Mouse (Mus musculus) forebrain, embryonic 16.5 days (tissue): ENCODE data around the gene Tlx2. TPM values are rescaled to one million over a fixed set of nuclear protein-coding genes. Genes with fewer than 3 reads are reported as not detected.

Source experiments
- ATAC-seq: fragments of 200-750 bp; cut with Nextera tagmentation; 2 replicates; pipeline ENCODE4 v1.8.0; 2017; ENCODE audit warnings: mild to moderate bottlenecking, moderate library complexity
- H3K27ac ChIP-seq: fragments of 300-500 bp; sonication (generic); 2 replicates; pipeline ENCODE4 v1.5.1; 2014; ENCODE audit warnings: low read length, control low read depth
- H3K27me3 ChIP-seq: fragments of 300-500 bp; sonication (generic); replicated peaks from 2 replicates; pipeline ENCODE4 v1.6.1; 2014; ENCODE audit warnings: low read length; ENCODE audit not compliant: control insufficient read depth, insufficient read depth
- H3K36me3 ChIP-seq: fragments of 300-500 bp; sonication (generic); 2 replicates; pipeline ENCODE4 v1.6.1; 2014; ENCODE audit not compliant: control insufficient read depth, insufficient read depth
- H3K4me1 ChIP-seq: fragments of 300-500 bp; sonication (generic); replicated peaks from 2 replicates; pipeline ENCODE4 v1.6.1; 2014; ENCODE audit warnings: low read length; ENCODE audit not compliant: control insufficient read depth, insufficient read depth
- H3K4me2 ChIP-seq: fragments of 300-500 bp; sonication (generic); 2 replicates; pipeline ENCODE4 v1.6.1; 2014; ENCODE audit warnings: mild to moderate bottlenecking, low read length, control low read depth
- H3K4me3 ChIP-seq: fragments of 300-500 bp; sonication (generic); replicated peaks from 2 replicates; pipeline ENCODE4 v1.5.1; 2014; ENCODE audit warnings: mild to moderate bottlenecking, low read length, control low read depth
- H3K9ac ChIP-seq: fragments of 300-500 bp; sonication (generic); replicated peaks from 2 replicates; pipeline ENCODE4 v1.6.1; 2014; ENCODE audit warnings: low read depth, low read length, control low read depth
- H3K9me3 ChIP-seq: fragments of 300-500 bp; sonication (generic); 2 replicates; pipeline ENCODE4 v1.6.1; 2016; ENCODE audit warnings: low read length; ENCODE audit not compliant: control insufficient read depth
- WGBS: fragments of 180-500 bp; shearing (Covaris S2); extraction: QIAGEN DNeasy Blood & Tissue Kit; methylation state at CpG from one replicate; pipeline ENCODE4 v1.1.7; 2014; 5-methylcytosine and 5-hydroxymethylcytosine counted together
- polyA plus RNA-seq: library from polyadenylated mRNA; unstranded; fragments of >200 nt; fragmentation: Nextera tagmentation; extraction: Ambion mirVana; gene quantifications from 2 replicates; pipeline ENCODE4 v1.2.1, GENCODE M21; 2015

Tlx2 gene
- polyA plus RNA-seq, 1 experiment from 2014 or later, result not detected

DNA sequence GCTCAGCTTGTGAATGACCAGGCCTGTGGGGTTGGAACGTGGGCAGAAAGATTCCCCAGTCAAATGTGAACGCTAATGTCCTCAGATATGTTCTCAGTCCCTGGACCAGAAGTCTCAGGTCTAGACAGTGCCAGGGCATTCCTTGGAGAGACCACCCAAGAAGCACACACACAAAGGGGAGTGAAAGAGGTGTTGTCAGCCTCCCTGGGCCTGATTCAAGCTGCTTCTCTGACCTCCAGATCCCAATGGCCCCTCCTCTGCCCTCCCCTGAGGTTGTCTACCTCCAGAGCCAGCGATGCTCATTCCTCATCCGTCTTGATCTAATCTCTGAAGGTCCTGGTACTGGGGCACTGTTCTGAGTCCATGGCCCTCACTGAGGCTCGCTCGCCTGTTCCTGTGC is 26.5 kb downstream of the Tlx2 start:
- H3K4me1 ChIP-seq, result peaks cover 3% of the 10 kb centered on the region
- no peak overlapping the region for H3K4me3 ChIP-seq
- H3K9me3 ChIP-seq, result no peaks in the 10 kb centered on the region
- 65% methylated on average over 6 of the region's 6 CpGs for WGBS
- H3K36me3 ChIP-seq, result no peaks in the 10 kb centered on the region
- H3K9ac ChIP-seq, result no peak overlapping the region
- H3K27ac ChIP-seq, result no peak overlapping the region
- ATAC-seq, result no peak
- no peaks in the 10 kb centered on the region for H3K27me3 ChIP-seq
- no peak overlapping the region for H3K4me2 ChIP-seq

DNA sequence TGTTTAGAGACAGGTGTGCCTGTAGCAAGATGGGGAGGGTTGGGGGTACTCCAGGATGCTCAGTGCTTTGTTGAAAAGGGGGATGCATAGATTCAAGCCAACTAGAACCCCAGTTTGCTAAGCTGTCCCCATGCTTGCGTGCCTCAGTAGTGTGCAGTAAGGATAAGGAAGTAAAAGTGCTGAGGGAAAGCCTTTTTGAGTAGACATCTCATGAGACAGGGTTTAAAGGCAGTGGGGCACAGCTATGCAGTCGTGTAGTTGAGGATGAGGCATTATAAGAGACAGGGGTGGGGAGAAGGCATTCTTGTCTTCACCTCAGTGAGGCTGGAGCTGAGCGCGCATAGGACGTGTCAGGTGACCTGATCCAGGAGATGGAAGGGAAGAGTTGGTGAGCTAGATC is 29.5 kb downstream of the Tlx2 start:
- no peak overlapping the region for H3K9ac ChIP-seq
- no peaks in the 10 kb centered on the region for H3K27me3 ChIP-seq
- no peak overlapping the region for H3K27ac ChIP-seq
- no peak overlapping the region for H3K4me3 ChIP-seq
- no peaks in the 10 kb centered on the region for H3K9me3 ChIP-seq
- no peak for ATAC-seq
- 70% methylated on average over 5 of the region's 5 CpGs for WGBS
- H3K4me2 ChIP-seq, result no peak overlapping the region
- no peaks in the 10 kb centered on the region for H3K36me3 ChIP-seq
- H3K4me1 ChIP-seq, result peaks cover 8% of the 10 kb centered on the region

DNA sequence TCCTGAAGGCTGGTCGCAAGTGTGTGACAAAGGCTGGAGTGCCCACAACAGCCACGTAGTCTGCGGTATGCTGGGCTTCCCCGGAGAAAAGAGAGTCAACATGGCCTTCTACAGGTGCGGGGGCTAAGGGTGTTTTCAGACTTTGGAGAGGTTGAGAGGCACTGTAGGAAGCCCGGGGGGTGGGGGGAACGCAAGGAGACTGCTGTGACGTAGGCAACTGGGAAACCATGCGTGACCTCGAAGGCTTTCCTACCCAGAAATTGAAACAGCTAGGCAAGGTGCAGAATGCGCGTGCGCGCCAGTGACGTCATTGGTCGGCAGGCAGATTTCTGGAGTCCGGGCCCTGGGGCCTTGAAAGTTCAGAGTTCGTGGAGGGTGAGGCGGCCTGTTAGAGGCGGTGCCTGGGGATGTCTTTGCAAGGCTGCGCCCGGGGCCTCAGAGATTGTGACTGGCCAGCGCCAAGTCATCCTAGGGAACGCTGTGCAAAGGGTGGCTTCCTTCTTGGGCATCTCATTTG is 31.5 kb downstream of the Tlx2 start:
- Histone ChIP-seq H3K36me3 (no peaks in the 10 kb centered on the region), H3K4me1 (peaks cover 16% of the 10 kb centered on the region), H3K9ac (peak overlapping the region; percentile 43), H3K9me3 (no peaks in the 10 kb centered on the region), H3K27me3 (peaks cover under 1% of the 10 kb centered on the region; the same call in 1 of the 2 replicates), H3K27ac (no peak overlapping the region), H3K4me3 (peak overlapping the region; percentile 40), H3K4me2 (peak overlapping the region; percentile 75)
- ATAC-seq, result peak; percentile 53
- WGBS, result 7% methylated on average over 24 of the region's 24 CpGs

DNA sequence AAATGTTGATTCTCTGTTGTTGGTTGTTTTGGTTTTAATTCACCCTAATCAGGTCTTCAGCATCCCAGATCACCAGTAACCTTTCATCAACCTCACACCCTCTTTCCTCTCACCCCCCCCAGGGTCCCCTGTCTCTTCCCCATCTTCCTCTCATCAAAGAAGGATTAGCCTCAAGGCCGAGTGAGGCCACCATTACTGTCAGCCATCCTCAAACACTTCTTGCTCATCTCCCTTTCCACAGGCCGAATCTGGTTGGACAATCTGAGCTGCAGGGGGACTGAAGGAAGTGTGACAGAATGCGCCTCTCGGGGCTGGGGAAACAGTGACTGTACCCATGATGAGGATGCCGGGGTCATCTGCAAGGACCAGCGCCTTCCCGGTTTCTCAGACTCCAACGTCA is 32.9 kb downstream of the Tlx2 start:
- H3K9me3 ChIP-seq, result no peaks in the 10 kb centered on the region
- H3K27me3 ChIP-seq, result peaks cover 9% of the 10 kb centered on the region
- no peak overlapping the region for H3K9ac ChIP-seq
- no peak overlapping the region for H3K27ac ChIP-seq
- H3K36me3 ChIP-seq, result no peaks in the 10 kb centered on the region
- 76% methylated on average over 8 of the region's 8 CpGs for WGBS
- ATAC-seq, result no peak
- H3K4me2 ChIP-seq, result no peak overlapping the region
- no peak overlapping the region for H3K4me3 ChIP-seq
- H3K4me1 ChIP-seq, result peaks cover 28% of the 10 kb centered on the region

DNA sequence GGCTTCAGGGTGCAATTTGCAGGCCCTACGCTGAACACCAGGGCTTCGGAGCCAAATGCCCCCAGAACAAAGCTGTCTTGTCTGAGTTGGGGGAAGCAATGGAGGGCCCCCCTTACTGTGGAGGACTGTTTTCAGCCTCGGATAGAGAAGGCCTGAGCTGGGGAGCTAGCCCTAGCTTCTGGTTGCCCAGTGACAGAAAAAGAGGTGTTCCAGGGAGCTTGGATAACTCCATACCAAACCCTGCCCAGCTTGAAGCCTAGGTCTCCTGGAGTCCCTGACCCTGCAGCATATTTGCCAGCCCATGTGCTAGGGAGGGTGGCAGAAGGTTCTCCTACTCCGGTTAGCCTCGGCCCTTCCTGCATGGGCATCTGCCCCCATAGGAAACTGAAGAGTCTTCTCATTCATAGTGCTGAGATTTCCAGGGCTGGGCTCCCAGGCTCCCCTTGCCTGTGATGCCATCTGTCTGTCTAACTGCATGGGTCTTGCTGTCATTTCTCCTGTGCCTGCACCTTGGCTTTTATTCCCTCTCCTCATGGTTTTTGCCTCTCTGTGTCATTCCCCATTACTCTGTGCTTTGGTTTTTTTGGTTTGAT is 35.5 kb downstream of the Tlx2 start:
- no peak for ATAC-seq

DNA sequence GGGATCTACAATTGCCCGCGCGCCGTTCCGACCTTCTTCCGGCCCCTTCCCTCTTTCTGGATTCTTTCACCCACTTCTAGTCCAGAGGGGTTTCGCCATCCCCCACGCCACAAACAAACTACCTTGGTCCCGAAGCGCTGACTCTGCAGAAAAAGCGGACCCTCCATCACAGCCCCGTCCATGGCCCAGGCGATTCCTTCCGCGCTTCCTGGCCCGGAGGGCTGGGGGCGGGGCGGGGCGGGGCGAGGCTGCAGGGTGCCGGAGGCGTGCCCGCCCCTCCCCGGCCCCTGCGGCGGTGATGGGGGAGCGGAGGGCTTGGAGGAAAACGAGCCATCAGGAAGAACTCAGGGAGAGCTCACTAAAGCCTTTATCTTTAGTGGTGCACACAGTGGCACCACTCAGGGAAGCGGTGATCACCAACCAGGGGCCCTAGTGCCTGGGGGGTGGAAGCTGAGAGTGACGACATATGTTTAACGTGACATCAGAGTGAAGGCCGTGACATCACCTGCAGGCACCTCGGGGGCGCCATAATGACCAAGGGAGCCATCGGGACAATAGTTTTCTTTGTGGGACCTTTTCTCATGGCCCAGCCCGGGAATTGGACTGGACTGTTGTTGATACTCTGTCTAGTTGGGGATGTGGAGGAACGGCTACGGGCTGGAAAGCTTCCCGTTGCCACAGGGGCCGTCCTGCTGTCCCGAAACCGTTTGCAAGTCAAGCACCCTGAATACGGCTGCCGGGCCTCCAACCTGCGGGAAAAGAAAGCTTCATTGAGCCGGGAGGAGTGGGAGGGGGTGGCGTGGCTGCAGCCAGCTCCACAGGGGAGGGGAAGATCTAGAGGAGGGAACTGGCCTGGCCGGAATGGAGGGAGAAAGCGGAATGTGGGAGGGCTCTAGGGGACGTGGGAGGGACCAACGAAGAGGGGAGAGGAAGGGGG is 36.6 kb downstream of the Tlx2 start, which contains the start of the genes Dok1 and Loxl3:
Dok1 (minus strand) TSS at position 223 of the 937 bp plus-strand sequence.
Loxl3 (plus strand) TSS at position 925 of the 937 bp plus-strand sequence.
- ATAC-seq, result peak; percentile 75
- Histone ChIP-seq H3K4me3 (peak within 1 kb of the TSS; percentile 45), H3K27me3 (peaks cover 20% of the 10 kb centered on the region), H3K36me3 (no peaks in the 10 kb centered on the region), H3K9me3 (no peaks in the 10 kb centered on the region), H3K4me1 (peaks cover 25% of the 10 kb centered on the region), H3K4me2 (peak within 1 kb of the TSS; percentile 61), H3K27ac (0 out of 2 replicates have a peak within 1 kb of the TSS, but pooled peaks have one; percentile 16), H3K9ac (peak within 1 kb of the TSS; percentile 27)
- WGBS, result under 1% methylated on average over 46 of the region's 51 CpGs

More for the DNA sequence above, 35.5 kb downstream of the Tlx2 start:
- Histone ChIP-seq H3K4me2 (peak overlapping the region; percentile 61), H3K9ac (no peak overlapping the region), H3K4me1 (peaks cover 28% of the 10 kb centered on the region), H3K36me3 (no peaks in the 10 kb centered on the region), H3K27me3 (peaks cover 20% of the 10 kb centered on the region), H3K9me3 (no peaks in the 10 kb centered on the region), H3K27ac (no peak overlapping the region), H3K4me3 (peak overlapping the region; percentile 45)
- WGBS, result 18% methylated on average over 5 of the region's 5 CpGs

DNA sequence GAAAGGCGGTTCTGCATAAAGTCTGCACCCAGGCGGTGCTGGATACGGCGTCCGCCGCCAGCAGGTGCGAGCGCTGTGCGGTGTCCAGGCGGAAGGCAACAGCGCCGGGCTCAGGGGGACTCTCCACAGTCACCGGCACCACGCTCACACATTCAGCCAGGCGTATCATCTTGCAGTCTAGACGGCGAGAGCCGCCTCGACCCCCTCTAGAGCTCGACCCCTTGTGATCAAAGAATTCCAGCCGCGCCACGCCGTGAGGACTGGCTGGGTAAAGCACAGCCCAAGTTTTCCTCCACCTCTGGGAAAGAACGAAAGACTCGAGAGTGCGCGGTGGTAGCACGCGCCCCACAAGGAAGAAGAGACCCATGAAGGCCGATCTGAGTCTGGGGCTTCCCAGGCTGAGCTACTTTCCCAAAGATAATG is 37.3 kb downstream of the Tlx2 start:
- Histone ChIP-seq H3K27me3 (peaks cover 20% of the 10 kb centered on the region), H3K36me3 (no peaks in the 10 kb centered on the region), H3K27ac (no peak overlapping the region), H3K9ac (peak overlapping the region; percentile 27), H3K9me3 (no peaks in the 10 kb centered on the region), H3K4me1 (peaks cover 20% of the 10 kb centered on the region), H3K4me3 (peak overlapping the region; percentile 45), H3K4me2 (peak overlapping the region; percentile 61)
- under 1% methylated on average over 31 of the region's 31 CpGs for WGBS
- ATAC-seq, result peak; percentile 46

DNA sequence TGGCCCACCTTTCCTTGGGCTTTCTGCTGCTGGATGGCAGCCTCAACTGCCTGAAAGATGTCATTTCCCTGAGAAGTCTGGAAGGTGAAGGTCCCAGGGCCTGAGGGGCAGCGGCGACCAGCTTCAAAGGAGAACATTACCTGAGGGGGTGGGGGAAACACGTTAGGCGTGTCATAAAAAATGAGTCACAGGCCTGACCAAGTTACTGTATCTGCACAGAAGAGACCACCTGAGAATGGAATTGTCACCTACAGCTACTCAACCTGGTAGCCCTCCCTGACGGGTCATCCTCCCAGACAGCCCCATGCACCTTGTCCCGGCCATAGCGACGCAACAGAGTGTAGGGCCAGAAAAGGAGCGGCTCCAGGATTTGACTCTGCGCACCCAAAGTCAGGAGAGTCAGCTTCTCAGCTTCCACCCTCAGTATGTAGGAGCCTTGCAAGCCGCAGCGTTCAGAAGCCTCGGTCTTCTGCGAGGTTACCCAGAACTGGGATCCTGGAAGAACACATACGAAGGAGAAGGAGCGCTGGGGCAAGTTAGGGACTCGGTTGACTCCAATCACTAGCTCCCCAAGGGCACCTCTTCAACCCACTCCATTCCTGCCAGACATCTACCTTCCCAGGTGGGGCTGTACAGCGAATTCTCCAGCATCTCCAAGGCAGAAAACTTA is 38.0 kb downstream of the Tlx2 start:
- H3K27me3 ChIP-seq, result peaks cover 20% of the 10 kb centered on the region
- H3K27ac ChIP-seq, result no peak overlapping the region
- no peak for ATAC-seq
- no peaks in the 10 kb centered on the region for H3K9me3 ChIP-seq
- peak overlapping the region; percentile 61 for H3K4me2 ChIP-seq
- H3K4me3 ChIP-seq, result peak overlapping the region; percentile 45
- peaks cover 20% of the 10 kb centered on the region for H3K4me1 ChIP-seq
- WGBS, result 24% methylated on average over 18 of the region's 18 CpGs
- H3K36me3 ChIP-seq, result no peaks in the 10 kb centered on the region
- H3K9ac ChIP-seq, result no peak overlapping the region; the same call in 1 of the 2 replicates

DNA sequence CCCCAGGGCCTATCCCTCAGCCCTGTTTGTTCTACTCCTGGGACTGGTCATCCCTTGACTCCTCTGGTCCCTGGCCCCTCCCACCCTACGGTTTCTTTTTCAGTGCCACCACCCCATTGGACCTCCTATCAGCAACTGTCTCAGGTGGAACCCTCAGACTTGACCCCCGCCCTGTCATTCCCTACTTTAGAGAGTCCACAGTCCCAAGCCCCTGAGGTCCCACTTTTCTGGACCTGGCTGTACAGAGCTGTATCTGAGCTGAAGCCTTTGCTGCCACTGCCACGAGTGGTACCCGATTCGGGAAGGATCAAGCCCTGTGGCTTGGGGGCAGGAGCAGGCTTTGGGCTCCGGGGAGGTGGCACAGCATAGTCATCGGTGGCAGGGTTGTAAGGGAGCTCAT is 39.0 kb downstream of the Tlx2 start:
- ATAC-seq, result no peak

More for the DNA sequence above, 39.0 kb downstream of the Tlx2 start:
- WGBS, result 51% methylated on average over 7 of the region's 7 CpGs
- Histone ChIP-seq H3K4me2 (no peak overlapping the region), H3K4me3 (no peak overlapping the region), H3K27me3 (peaks cover 20% of the 10 kb centered on the region), H3K36me3 (no peaks in the 10 kb centered on the region), H3K27ac (no peak overlapping the region), H3K4me1 (peaks cover 20% of the 10 kb centered on the region), H3K9me3 (no peaks in the 10 kb centered on the region), H3K9ac (no peak overlapping the region)
